Mouse (Mus musculus): Measurements from ENCODE around the gene Chst8.

Chst8 gene

GRCm38 (mm10) chr7:34812531-34813111, at the start of gene Chst8:
Gene Chst8, minus strand, starts transcription at chr7:34812711.
- DNase-seq (ENCODE audit: low read depth in 1 of 2, low spot score in 2 of 2) = no peak

GRCm38 (mm10) chr7:34858291-34858690, 45.8 kb upstream of the Chst8 start:
- no peak for DNase-seq (ENCODE audit: low read depth in 1 of 2, low spot score in 2 of 2)

DNA sequence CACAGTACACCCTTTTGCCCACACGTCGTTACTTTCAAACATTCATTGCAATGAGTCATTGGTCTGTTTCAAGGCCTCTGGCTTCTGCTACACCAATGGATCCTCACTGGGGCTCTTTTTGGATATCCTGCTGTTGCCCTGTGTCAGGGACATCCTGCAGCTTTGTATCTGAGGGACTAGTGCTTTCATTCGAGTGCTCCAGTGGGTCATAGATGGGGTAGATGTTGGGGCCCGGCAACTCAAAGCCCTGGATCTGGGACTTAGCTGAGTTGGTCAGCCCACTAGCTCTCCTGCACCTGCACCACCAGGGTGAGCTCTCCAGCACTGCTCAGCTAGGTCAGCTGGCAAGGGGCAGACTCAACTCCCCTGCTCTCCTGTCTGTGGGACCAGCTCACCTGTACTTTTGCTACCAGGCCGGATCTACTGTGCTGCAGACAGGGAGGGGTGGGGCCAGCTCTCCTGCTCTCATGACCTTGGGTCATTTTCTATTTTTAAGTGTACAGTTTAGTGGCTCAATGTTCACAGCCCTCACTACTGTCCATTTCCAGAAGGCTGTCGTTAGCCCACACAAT, 42.4 kb upstream of the Chst8 start:
- no peak for DNase-seq (ENCODE audit: low read depth in 1 of 2, low spot score in 2 of 2)

GRCm38 (mm10) chr7:34853393-34853792, 40.9 kb upstream of the Chst8 start:
- DNase-seq (ENCODE audit: low read depth in 1 of 2, low spot score in 2 of 2) = no peak

GRCm38 (mm10) chr7:34849660-34850059, 37.1 kb upstream of the Chst8 start:
- DNase-seq (ENCODE audit: low read depth in 1 of 2, low spot score in 2 of 2) = peak in 1 of 2 experiments; percentile 12

- DNase-seq (ENCODE audit: low read depth in 1 of 2, low spot score in 2 of 2) = no peak
Measured at GRCm38 (mm10) chr7:34848811-34849210, 36.3 kb upstream of the Chst8 start.

DNA sequence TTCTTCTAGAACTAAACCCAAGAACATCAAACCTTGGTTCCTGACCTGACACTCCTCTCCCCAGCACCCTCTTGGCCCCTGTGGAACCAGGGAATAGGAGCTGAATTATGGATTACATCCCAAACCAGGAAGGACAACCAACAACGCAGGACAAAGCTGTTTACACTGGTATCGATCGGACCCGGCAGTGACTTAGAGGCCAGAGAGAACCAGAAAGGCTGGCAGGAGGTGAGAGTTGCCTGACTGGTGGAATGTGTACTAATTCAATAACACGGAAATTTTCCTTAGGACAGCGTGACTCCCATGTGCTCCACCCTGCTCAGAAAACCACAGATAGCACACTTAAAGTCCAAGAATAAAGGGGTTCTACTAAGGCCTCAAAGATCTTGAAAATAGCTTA, 35.4 kb upstream of the Chst8 start:
- no peak for DNase-seq (ENCODE audit: low read depth in 1 of 2, low spot score in 2 of 2)

DNA sequence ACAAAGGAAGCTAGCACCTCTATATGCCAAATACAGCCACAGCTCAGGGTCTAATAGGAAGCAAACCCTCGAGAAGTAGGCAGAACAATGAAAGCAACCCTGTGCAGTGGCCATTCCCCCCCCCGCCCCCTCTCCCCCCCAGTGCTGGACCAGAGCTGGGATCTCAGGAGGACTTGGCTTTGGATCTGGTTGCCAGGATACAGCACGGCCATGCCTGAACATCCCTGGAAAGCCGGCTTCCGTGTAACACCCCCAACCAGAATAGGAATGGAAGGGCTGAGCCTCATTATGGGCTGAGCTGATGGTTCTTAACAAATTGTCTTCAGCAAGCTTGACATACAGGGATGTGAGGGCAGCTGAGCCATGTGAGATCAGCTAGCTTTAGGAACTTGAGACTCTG, 34.9 kb upstream of the Chst8 start:
- DNase-seq (ENCODE audit: low read depth in 1 of 2, low spot score in 2 of 2) = no peak

DNA sequence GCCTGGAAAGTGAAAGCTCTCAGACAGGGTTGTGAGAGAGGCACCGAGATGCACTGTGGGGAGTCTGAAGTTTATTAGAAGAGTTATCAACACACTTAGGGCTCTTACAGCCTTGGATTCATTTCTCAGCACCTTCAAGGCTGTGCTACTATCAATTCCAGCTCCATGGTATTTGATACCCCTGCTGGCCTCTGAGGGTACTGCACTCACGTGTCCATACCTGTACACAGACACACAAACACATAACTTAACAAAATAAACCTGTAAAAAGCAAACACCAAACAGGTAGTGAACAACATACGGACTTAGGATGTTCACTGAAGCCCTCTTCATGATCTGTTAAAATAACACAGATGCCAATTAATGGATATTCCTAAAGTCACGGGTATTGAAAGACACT, 26.2 kb upstream of the Chst8 start:
- DNase-seq (ENCODE audit: low read depth in 1 of 2, low spot score in 2 of 2) = no peak

GRCm38 (mm10) chr7:34838231-34838630, 25.7 kb upstream of the Chst8 start:
- no peak for DNase-seq (ENCODE audit: low read depth in 1 of 2, low spot score in 2 of 2)

DNA sequence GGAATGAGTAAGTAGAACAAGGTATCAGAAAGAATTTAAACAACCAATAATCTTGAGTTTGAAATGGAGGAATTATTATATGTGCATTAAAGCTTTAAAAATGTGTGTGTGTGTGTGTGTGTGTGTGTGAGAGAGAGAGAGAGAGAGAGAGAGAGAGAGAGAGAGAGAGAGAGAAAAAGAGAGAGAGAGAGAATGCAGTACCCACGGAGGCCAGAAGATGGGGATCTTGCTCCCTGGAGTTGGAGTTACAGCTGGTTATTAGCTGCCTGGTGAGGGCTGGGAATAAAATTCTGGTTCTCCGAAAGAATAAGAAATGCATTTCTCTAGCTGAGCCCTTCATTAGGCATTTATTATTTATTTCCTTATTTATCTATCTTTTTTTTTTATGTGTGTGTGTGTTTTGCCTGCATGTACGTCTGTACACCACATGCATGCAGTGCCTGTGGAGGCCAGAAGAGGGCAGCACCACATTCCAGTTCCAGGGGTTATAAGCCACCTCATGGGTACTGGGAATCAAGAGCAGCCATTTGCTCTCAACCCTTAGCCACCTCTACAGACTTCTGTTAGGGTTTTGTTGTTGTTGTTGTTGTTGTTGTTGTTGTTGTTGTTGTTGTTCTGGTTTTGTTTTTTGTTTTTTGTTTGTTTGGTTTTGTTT, 13.9 kb upstream of the Chst8 start:
- DNase-seq (ENCODE audit: low read depth in 1 of 2, low spot score in 2 of 2) = no peak

DNA sequence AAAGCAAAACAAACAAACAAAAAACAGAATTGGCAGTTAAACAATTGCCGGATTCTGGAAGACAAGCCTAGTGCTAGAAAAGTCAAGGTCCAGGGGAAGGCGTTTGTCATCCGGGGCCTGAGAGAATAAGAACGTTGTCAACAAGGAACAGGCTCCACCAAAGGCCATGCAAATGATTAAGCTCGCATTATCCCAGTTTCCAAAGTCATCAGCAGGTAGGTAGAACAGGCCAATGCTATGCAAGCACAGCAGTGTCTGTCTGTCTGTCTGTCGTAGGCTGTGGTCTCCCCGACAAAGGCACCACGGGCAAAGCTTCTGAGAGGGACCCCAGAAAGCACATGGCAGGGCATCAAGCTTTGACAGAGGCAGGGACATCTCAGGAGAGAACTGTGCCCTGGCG, 9.1 kb upstream of the Chst8 start:
- DNase-seq (ENCODE audit: low read depth in 1 of 2, low spot score in 2 of 2) = no peak

- no peak for DNase-seq (ENCODE audit: low read depth in 1 of 2, low spot score in 2 of 2)
Measured at GRCm38 (mm10) chr7:34820554-34820953, 8.0 kb upstream of the Chst8 start.

- DNase-seq (ENCODE audit: low read depth in 1 of 2, low spot score in 2 of 2) = no peak
Measured at GRCm38 (mm10) chr7:34819796-34820195, 7.3 kb upstream of the Chst8 start.

GRCm38 (mm10) chr7:34818660-34819059, 6.1 kb upstream of the Chst8 start:
- no peak for DNase-seq (ENCODE audit: low read depth in 1 of 2, low spot score in 2 of 2)

- DNase-seq (ENCODE audit: low read depth in 1 of 2, low spot score in 2 of 2) = no peak
Measured at GRCm38 (mm10) chr7:34816981-34817380, 4.5 kb upstream of the Chst8 start.

GRCm38 (mm10) chr7:34814801-34815200, 2.3 kb upstream of the Chst8 start:
- DNase-seq (ENCODE audit: low read depth in 1 of 2, low spot score in 2 of 2) = no peak

DNA sequence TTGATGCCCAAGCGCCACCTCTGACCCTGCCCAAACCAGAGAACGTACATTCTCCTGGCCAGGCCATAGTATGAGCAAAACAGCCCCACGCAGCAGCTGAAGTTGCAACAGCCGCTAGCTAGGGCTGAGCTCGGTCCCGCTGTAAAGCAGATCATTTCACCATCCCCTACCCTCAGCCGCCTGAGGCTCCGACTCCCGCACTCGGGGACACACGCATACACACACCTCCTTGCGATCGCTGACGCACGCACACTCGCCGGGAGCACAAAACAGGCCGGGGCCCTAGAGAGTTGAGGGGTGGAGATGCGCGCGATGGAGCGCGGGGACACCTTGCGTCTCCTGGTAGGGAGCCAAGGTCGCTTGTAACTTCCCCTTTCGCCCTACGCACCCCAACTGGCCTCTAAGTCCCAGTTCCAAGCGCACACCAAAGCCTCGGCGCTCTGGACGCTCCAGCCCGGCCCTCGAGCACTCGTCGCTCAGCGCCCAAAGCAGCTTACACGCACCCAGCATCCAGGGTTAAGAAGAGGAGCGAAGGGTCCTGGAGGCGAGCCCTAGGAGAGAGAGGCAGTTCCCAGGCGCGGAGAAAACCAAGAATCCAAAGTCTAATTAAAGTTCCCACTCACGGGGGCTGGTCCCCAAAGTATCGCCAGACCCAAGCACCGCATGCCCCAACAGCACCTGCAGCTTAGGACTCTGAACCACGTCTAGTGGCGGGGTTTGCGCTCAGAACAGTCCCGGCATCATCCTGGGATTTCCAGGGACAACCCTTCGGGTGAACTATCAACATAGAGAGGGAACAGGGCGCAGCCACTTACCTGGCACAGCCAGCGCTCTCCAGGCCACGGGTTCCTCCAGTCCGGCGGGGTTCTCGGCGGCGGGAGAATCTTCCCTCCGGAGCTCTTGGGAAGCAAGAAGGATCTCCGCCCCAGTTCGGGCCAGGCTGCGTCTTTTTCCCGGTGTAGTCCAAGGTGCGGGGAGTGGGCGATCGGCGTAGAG, 682 bp downstream of the Chst8 start:
- no peak for DNase-seq (ENCODE audit: low read depth in 1 of 2, low spot score in 2 of 2)

- DNase-seq (ENCODE audit: low read depth in 1 of 2, low spot score in 2 of 2) = no peak
Measured at GRCm38 (mm10) chr7:34811060-34811459, 1.5 kb downstream of the Chst8 start.

DNA sequence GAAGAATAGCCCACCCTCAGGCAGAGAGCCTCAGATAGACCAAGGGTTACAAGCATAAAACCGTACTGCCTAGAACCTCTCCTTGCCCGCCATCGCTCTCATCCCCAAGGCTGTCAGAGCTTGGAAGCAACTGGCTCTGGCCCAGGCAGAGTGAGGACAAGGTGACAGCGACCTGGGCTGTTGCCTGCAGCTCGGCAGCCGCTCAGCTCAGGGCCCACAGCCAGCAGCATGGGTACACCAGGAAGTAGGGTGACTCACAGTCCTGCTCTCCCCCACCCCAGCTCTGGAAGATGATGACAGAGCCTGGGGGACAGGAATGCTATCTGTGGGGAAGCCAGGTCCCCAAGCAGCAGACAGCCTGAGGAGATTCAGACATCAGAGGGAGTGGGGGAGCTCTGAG, 6.2 kb downstream of the Chst8 start:
- no peak for DNase-seq (ENCODE audit: low read depth in 1 of 2, low spot score in 2 of 2)

DNA sequence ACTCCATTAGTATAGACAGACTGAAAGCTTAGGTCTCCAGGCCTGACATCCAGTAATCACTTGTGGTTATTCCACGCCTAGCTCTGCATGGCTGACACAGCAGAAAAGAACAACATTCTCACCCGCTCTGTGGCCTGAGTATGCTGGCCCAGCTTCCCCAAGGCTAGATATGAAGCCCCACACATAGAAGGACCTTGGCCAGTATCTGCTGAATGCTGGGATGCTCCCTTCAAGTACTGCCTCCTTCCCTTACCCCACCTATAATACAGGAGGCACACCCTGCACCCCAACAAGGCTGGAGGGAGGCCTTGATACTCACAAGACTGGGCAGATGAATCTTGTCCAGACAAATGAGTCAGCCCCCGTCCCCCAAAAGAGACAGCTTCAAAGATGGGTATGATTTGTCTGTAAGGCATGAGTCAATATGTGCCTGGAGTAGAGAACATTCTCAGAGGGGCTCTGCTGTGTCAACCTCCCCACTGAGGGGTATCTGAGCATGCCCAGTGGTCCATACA, 6.8 kb downstream of the Chst8 start:
- DNase-seq (ENCODE audit: low read depth in 1 of 2, low spot score in 2 of 2) = no peak

Data from monocyte, adult 2 months (primary cell).